Mouse (Mus musculus): ENCODE measurements at regions not wholly inside any gene's neighbourhood (a gene's known extent, or its start where the extent isn't known, plus 50 kb on each side); places are given as distances from the start of the nearest gene placed in this dataset.

DNA sequence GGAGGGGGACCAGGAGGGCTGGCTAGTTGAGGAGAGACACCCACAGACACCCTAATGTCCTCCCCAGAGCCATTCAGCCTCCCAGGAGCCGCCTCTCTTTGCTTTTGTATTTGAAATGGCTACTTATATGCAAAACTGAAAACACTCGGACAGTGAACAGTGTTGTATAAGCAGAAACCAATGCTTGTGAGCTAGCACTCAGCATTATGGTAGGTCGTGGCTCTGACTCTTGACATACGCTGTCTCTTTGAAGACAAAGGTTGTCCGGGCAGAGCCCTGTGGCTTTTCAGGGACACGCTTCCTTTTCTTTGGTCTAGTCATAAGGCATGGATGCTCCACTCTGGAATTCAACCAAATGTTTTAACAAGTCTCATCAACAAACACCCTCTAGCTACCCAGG lies 235.4 kb upstream of the Rgma start:
- TF ChIP-seq POLR2A (IDR thresholded peaks at IDR 0.05; ENCODE audit: low read depth, low read length) (no peak), CTCF (conservative IDR thresholded peaks at IDR 0.05; ENCODE audit: insufficient read depth, insufficient read length, low read depth, low read length) (no peak)

Data from kidney, adult 2 months (tissue).